Mouse (Mus musculus) cerebellum, postnatal 14 days (tissue): ENCODE measurements around the gene Pitpnc1.

ENCODE experiments used
- DNase-seq, 2 experiments: peaks; one replicate each; pipeline ENCODE4 v3.0.0; 2021; ENCODE audit warnings: mixed read lengths in 2 of 2

The Pitpnc1 gene

DNA sequence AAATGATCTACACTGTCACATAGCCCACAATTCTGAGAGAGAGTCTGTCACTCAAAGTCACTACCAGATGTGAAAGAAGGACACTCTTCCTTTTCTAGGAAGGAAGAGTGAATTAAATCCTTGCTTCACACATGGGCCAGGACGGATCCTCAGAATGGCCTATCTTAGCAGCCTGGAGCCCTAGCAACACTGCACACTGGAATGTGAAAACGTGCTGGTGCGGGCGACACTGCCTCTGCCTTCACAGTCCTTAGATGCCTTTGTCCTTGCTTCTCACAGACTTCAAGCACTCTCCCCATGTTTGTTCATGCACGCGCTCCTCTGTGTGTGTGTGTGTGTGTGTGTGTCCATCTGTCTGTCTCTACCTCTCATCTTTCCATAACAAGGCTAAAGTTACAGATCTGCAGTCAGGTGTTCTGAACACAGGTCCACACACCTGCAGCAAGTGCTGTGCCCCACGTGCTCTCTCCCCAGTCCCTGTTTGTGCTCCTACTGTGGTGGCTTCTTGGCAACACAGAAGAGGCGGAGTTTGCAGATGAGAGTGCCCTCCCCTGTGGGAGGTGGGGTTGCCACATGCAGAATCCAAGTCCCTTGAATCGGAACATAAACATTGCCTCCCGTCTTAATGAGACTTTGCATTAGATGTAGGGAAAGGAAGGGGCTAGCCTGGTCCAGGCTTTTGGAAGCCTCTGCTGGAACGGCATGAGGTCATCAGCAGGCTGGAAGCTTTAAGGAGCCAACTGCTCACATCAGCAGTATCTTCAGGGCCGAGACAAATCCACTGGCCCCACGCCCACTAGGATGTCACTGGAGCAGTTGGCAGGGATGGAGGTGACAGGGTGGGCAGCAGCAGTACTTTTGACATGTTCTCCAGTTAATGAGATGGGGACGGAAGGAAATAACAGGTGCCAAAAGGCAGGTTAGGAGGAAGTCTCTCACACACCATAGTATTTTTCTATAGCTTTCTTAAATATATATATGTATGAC is 144.5 kb downstream of the Pitpnc1 start:
- peak; percentile 83 to 91 for DNase-seq

DNA sequence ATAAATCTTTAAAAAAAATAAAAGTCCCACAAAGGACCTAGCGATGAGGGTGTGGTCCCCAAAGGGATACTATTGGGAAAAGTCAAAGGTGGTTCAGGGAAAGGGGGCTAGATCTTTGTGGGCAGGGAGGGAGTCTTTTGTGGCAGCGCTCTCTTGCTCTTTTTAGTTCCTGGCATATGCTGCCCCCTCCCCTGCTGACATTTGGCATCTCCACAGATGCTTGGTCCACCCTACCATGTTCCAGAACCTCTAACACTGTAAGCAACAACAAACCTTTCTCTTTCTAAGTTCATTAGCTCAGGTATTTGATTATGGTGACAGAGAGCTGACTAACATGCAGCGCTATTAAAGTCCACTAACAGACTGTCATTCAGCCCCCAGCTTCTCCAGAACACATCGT is 145.3 kb downstream of the Pitpnc1 start:
- peak; percentile 56 to 59 for DNase-seq

DNA sequence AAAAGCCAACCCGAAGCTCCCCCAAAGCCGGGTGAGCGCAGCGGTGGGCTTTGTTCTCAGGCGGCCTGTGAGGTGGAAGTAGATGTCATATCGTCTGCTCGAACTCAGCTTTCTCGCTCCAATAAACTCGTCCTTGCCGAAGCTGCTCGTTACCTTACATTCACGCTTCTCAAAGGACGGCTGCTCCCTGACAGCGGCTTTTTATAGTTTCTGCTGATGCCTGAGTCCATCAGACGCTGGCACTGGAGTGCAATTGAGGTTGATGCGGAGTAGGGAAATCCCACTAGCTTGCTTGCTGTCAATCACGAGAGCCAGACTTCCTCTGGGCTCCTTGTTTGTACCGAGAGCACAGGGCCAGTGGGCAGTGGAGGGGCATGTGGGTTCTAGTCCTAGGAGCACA is 147.3 kb downstream of the Pitpnc1 start:
- no peak for DNase-seq

DNA sequence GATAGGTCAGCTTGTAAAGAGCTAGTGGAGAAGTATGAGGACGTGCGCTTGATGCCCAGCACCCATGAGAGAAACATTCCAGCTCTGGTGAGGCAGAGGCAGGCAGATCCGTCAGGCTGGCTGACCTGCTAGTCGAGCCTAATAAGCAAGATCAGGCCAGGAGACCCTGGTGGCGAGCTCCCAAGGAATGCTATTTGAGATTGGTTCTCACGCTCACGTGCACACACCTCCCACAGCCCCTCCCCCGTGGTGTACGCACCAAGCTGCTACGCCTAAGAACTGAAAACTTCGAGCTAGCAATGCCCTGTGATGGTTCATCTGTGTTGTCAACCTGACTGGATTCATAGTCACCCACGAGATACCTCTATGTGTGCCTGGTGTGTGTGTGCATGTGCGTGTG is 148.3 kb downstream of the Pitpnc1 start:
- no peak for DNase-seq

DNA sequence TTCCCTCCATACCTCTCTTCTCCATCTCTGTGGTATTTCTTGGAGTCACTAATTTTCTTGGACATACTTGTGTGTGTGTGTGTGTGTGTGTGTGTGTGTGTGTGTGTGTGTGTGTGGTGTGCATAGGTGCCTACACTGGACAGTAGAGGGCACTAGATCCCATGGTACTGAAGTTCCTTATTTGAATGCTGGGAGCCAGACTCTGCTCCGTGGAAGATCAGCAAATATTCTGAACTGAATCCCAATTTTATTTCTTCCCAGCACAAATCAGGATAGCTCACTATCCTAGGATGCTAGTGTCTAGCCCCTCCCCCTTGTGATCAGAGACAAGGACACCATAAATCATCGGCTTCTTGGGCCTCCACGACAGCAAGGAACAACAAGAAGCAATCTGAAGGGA is 148.7 kb downstream of the Pitpnc1 start:
- no peak for DNase-seq

DNA sequence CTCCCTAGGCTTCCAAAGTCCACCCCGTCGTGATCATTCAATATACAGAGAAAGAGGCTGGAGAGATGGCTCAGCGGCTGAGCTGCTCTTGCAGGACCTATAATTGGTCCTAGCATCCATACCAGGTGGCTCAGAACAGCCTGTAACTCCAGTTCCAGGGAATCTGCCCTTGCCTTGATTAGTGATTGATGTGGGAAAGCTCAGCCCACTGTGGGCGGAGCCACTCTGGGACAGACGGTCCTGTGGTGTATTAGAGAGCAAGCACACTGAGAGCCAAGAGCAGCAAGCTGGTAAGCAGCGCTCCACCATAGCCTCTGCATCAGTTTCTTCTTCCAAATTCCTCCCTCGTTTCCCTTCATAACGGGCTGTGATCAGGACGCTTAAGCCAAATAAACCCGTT is 150.6 kb downstream of the Pitpnc1 start:
- DNase-seq = no peak

DNA sequence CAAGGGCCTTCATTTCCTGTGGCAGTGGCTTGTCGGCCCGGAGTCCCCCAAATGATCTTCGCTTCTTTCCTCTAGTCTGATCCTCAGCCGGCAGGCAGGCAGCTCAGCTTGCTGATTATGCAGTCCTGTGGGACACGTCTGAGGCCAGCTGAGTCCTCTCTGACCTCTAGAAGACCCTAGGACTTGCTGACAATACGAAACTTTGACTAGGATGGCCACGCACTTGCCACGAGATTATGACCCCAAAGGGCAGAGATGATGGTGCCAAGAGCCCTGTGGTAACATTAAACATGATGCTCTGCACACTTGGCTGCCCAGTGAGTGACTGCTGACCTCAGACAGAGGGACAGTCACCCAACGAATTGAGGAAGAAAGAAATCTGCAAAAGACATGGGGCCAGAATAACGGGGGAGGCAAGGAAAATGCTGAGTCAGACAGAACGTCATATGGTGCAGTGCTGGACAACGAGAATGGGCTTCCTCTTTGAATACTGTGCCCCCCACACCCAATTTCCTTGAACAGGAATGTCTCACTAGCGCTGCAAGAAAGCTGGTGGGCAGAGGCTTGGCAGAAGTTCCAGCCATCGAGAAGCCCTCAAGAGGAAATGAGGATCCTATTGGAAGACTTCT is 152.7 kb downstream of the Pitpnc1 start:
- DNase-seq = no peak

DNA sequence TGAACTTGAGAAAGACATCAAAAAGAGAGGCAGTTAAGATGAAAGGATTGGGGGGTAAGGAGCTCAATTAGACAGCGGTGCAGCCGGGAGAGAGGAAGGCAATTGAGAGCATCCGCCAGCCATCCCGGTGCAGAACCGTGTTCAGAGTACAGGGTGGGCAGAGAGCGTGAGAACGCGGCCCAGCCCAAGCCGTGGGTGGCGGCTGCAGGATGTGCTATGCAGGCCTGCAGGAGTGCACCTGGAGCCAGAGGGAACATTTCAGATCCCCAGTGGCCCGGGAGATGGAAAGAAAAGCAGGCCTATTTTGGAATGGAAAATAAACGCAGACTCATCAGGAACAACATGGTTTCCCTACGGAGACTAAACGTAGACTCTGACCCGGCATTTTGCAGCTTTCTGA is 155.0 kb downstream of the Pitpnc1 start:
- no peak for DNase-seq

DNA sequence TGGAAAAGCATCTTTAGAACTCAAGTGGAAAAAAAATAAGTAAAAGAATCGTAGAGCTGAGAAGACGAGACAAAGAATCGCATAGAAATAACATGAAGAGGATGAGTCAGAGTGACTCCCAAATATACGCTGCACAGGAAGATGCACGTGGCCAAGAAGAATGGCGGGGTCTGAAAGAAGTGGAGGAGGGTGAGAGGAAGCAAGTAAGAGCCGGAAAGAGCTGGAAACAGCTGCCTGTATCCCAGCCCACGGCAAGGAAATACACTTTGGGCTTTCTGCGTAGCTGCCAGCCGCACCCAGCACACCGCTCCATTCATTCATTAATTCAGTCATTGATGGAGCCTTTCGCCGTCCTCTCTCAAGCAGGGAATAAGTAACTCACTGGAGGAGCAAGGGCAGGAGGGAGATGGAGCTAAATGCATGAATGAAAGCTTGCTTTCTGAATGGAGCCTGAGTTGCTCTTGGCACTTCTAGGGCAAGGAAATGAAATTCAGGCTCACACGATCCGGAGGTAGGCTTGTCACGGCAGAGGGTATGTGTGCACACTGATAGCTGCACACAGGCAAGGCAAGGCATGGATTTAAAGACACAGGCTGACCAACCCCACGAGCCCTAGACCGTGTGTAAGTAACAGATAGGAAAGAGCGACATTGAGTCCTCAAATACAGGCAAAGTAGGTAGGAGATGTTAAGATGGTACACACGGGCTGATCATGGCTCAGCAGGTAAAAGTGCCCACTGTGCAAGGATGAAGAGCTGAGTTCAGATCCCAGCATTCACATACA is 160.0 kb downstream of the Pitpnc1 start:
- no peak for DNase-seq

DNA sequence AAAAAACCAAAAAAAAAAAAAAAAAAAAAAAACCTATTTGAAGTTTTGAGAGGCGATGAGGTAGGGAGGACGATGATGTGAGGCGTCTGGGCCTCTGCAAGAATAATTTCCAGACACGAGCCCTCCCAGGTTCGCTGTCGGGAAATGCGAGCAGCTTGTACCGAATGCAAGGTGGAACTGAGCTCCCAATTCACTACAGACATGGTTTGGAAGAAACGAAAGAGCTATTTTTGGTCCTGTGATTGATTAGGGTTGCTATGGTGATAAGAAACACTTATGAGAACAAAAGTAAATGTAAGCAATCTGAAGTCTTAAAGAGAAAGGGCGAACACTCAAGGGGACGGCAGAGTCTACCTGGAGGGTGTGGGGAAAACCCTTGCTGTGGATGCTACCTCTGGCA is 164.3 kb downstream of the Pitpnc1 start:
- no peak for DNase-seq

DNA sequence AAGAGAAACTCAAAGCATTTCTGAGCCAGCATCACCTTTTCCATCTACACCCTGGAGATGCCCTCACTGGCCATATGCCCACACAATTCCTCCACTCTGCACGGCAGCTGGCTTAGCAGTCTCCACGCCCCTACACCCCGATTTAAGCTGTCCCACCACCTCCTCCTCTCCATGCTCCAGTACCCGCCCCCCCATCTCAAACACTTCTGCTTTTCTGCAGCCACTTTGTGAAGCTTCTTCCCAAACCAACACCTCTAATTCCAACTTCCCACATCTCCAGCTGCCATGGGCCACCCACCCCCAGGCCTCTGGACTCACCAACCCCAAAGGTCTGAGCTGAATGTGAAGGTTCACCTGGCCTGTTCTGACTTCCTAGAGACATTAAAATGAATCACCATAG is 168.4 kb downstream of the Pitpnc1 start:
- no peak for DNase-seq

DNA sequence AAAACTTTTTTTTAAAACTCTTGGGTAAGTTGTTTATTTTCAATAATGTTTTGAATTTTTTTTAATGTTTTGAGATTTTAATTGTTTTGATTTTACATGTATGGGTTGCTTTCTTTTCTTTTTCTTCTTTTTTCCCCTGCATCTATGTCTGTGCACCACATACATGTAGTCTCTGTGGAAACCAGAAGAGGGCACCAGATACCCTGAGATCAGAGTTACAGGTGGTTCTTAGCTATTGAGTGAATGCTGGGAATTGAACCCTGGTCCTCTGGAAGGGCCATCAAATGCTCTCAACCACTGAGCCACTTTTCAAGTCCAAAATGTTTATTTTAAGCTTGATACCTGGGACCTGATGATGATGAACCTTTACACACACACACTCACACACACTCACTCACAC is 170.3 kb downstream of the Pitpnc1 start:
- no peak for DNase-seq

DNA sequence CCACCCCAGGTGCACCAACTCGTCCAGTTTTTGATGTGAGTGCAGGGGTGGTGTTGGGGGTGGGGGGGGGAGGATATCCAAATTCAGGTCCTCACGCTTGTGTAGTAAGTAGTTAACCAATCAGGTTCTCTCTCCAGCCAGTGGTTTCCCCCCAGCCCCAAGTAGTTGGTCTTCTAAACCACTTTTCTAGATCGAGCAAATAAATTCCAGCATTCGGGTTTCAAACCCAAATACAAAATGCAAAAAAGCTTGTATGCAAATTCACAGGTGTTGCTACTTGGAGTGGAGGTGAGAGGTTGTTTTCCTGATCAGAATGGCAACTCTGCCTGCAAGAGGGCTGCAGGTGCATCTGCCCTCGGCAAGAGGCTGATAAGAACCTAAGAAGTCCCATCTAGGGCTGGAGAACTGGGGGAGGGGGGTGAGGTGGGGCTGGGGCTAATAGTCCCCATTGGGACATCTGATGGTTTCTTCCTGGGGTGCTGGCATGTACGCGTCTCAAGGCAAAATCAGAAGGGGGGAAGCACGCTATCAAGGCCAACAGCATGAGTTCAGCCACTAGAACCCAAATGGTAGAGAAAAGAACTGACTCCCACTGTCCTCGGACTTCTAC is 170.9 kb downstream of the Pitpnc1 start:
- no peak for DNase-seq

DNA sequence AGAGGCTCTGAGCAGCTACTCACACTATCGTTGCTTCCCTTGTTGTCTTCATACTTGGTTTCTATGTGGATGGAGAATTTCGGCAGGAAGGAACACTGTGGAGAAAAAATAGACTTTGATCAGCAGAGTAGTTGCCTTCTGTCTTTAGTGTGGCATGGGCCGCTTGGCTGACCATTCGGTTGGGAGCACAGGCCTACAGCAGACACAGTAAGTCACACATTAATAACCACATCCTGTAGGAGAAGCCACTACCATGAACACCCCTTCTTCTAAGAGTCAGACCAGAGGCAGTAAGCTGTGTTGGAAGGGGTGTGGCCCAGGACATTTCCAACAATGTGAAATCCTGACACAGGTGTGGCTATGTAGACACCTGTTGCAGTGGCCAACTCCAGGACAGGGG is 174.3 kb downstream of the Pitpnc1 start:
- DNase-seq = no peak

DNA sequence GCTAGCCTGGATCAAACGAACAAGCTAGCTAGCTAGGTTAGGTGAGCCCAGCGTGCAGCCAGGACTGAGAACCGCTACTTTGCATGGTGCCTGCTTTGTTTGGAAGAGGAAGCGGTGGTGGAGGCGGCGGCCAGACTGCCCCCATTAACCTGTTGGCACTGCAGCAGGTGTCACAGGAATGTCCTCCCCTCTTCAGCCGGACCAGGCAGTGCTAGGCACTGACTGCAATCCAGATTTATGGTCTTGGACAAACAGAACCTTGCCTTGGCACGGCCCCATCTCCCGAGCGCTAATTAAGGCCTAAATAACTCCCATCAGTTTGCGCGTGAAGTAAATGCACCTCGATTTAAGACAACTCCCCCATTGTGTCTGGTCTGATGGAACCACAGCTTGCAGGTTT is 178.5 kb downstream of the Pitpnc1 start:
- no peak for DNase-seq

DNA sequence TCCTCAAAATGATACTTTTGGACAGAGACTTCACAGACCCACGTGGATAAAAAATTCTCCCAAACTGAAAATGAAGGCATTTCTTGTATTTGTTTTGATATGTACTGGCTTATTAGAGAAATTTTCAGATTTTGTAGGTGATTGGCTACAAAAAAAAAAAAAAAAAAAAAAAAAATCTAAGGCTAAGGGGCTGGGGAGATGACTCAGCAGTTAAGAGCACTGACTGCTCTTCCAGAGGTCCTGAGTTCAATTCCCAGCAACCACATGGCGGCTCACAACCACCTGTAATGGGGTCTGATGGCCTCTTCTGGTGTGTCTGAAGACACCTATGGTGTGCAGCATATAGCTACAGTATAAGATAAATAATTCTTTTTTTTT is 182.3 kb downstream of the Pitpnc1 start:
- no peak for DNase-seq

DNA sequence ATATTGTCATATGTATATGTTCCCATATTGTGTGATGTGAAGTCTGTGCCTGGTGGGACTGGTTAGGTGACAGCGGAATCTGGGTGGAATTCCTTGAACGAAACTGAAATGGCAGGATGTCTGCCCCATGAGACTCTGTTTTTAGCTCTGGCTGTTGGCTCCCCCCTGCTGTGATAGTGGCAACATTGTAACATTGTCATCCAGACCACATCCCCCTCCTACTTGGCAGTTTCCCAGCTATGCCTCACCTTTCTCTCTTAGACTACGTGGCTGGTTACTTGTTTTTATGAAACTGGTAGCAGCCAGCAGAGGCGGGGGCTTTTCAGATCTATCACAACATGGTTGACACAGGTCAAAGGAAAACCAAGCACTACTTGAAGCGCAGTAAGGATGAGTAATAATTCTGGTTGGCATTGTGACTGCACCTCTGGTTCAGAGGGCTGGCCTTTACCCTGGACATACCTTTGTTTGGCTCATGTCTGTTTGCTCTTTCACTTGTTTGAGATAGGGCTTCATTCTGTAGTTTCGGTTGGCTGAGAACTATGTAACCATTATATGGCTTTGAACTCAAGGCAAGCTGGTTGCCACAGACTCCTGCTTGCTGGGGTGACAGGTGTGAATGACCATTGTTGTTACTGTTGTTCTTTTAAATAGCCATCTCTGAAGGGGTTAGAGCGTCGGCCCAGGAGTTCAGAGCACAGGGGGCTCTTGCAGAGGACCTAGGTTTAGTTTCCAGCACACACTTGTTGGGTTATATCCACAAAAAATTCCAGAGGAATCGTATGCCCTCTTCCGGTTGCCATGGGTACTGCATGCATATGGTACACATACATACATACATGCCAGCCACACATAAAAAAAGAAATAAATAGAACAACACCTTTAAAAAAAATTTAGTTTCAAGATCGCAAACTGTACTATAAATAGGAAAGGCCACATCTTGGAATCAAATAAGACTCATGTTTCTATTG is 183.0 kb downstream of the Pitpnc1 start:
- no peak for DNase-seq

DNA sequence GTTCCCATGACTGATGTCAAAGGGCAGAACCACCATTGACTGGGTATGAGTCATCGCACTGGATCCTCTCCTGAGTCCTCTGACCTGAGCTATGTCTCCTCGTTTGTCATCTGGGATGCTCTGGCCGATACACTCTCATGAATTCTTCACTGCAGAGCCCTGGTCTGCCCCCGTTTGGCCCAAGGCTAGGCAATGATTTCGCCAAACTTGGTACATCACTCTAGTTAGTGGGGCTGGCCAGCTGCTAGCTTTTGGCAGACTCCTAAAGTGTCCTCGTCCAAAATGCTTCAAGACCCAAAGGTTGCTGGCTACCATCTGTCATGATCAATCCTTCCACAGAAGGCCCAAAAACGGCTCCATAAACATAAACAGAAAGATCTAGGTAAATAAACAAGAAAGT is 184.8 kb downstream of the Pitpnc1 start:
- DNase-seq = peak; percentile 64 to 65

DNA sequence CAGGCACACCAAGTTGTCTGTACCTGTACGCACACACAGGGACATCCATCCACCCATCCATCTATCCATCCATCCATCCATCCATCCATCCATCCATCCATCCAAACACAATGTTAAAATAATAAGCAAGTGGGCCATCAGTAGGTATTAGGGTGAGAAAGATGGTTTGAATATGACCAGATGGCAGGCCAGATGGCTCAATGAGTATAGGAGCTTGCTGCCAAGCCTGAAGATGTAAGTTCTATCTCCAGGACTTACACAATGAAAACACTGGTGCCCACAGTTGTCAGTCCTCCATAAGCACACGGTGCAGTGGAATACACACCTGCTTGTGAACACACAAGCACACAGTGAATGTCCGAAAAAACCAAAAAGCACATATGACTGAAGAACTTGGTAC is 186.9 kb downstream of the Pitpnc1 start:
- DNase-seq = peak; percentile 39 to 75

DNA sequence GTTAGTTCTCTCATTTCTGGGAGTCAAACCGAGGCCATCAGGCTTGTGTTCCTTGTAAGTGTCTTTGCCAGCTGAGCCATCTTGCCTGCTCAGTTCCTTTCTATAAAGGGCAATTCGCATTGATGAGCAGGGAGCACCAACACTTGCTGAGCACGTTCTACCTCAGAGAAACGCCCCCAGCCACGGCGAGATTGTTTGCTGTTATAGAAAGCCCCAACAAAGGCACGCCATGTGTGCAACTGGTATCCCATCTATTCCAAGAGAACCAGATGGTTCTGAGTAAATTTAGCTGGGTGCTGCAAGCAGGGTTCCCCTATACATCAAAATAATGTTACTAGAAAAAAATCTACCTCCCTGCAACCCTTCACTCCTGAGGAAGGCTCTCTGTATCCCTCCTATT is 188.0 kb downstream of the Pitpnc1 start:
- no peak for DNase-seq

DNA sequence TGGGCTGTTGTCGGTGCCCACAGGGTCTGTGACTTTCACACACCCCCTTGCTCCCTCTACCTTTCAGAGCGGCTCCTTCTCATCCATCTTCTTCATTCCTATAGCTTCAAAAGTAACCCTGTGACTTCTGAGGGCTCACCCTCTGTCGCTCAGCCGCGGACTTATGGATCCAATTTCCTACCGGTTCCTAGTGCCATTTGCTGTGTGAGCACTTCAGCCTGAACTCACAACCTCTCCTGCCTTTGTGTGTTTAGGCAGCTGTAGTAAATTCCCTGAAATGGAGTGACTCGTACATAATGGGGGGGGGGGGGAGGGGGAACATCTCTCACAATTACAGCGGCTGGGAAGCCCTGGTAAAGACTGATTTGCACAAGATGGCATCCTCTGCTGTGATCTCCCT is 191.2 kb downstream of the Pitpnc1 start:
- no peak for DNase-seq

DNA sequence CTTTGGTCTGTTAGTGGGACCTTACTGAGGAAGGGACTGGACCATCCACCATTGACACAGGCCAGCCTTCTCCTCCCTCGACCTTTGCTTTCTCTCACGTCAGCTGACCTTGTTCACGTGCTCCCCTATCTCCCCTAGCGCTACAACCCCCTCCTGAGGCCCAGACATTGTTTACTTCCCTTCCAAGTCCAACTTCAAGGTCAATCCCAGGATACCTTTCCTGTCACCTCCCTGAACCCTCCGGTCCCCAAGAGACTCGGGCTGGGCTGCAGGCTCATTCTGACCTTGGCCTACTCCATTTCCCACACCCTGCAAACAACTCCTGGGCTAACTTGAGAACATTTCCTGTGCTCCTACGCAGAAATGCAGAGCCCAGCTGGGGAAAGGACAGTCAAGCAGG is 193.6 kb downstream of the Pitpnc1 start:
- DNase-seq = no peak
